Mouse (Mus musculus): Measurements from ENCODE around the gene Zfr. TPM values are rescaled to one million over a fixed set of nuclear protein-coding genes. Genes with fewer than 3 reads are reported as not detected.

Zfr gene
- polyA plus RNA-seq, 1 experiment from 2014 or later: 85.9 TPM

GRCm38 (mm10) chr15:12087634-12088033 is 30.0 kb upstream of the Zfr start:
- H3K4me3 ChIP-seq (replicated peaks; ENCODE audit: low read length): no peak overlapping the region
- H3K9ac ChIP-seq (ENCODE audit: low read length): no peak overlapping the region
- H3K9me3 ChIP-seq (replicated peaks; ENCODE audit: control insufficient read depth, low read length): no peaks in the 10 kb centered on the region
- H3K4me1 ChIP-seq (ENCODE audit: control insufficient read depth, insufficient read depth, low read length): 0 out of 2 replicates have a peak, but pooled peaks cover 3% of the 10 kb centered on the region
- H3K36me3 ChIP-seq (ENCODE audit: control insufficient read depth, insufficient read depth, low read length): no peaks in the 10 kb centered on the region
- no peak overlapping the region for H3K4me2 ChIP-seq (ENCODE audit: low read depth, low read length)
- 61% methylated on average over 5 of the region's 5 CpGs for WGBS
- H3K27ac ChIP-seq (ENCODE audit: low read length): no peak overlapping the region
- no peaks in the 10 kb centered on the region for H3K27me3 ChIP-seq (ENCODE audit: control insufficient read depth, insufficient read depth, low read length)
- no peak for ATAC-seq (ENCODE audit: insufficient read depth, low FRiP score)

GRCm38 (mm10) chr15:12088091-12088490 is 29.5 kb upstream of the Zfr start:
- Histone ChIP-seq H3K36me3 (ENCODE audit: control insufficient read depth, insufficient read depth, low read length) (no peaks in the 10 kb centered on the region), H3K4me1 (ENCODE audit: control insufficient read depth, insufficient read depth, low read length) (0 out of 2 replicates have a peak, but pooled peaks cover 3% of the 10 kb centered on the region), H3K4me2 (ENCODE audit: low read depth, low read length) (no peak overlapping the region), H3K27ac (ENCODE audit: low read length) (no peak overlapping the region), H3K4me3 (replicated peaks; ENCODE audit: low read length) (no peak overlapping the region), H3K9me3 (replicated peaks; ENCODE audit: control insufficient read depth, low read length) (no peaks in the 10 kb centered on the region), H3K9ac (ENCODE audit: low read length) (no peak overlapping the region), H3K27me3 (ENCODE audit: control insufficient read depth, insufficient read depth, low read length) (no peaks in the 10 kb centered on the region)
- ATAC-seq (ENCODE audit: insufficient read depth, low FRiP score): no peak
- WGBS: 84% methylated on average over 10 of the region's 10 CpGs

- no peak for ATAC-seq (ENCODE audit: insufficient read depth, low FRiP score)
- Histone ChIP-seq H3K4me1 (ENCODE audit: control insufficient read depth, insufficient read depth, low read length) (no peaks in the 10 kb centered on the region), H3K36me3 (ENCODE audit: control insufficient read depth, insufficient read depth, low read length) (no peaks in the 10 kb centered on the region), H3K9ac (ENCODE audit: low read length) (no peak overlapping the region), H3K4me3 (replicated peaks; ENCODE audit: low read length) (no peak overlapping the region), H3K4me2 (ENCODE audit: low read depth, low read length) (no peak overlapping the region), H3K27me3 (ENCODE audit: control insufficient read depth, insufficient read depth, low read length) (no peaks in the 10 kb centered on the region), H3K27ac (ENCODE audit: low read length) (no peak overlapping the region), H3K9me3 (replicated peaks; ENCODE audit: control insufficient read depth, low read length) (no peaks in the 10 kb centered on the region)
- WGBS: 72% methylated on average over 7 of the region's 7 CpGs
These were observed 27.5 kb upstream of the Zfr start for GRCm38 (mm10) chr15:12090087-12090486.

GRCm38 (mm10) chr15:12090981-12091669 is 26.5 kb upstream of the Zfr start:
- no peaks in the 10 kb centered on the region for H3K4me1 ChIP-seq (ENCODE audit: control insufficient read depth, insufficient read depth, low read length)
- H3K27ac ChIP-seq (ENCODE audit: low read length): no peak overlapping the region
- 88% methylated on average over 9 of the region's 9 CpGs for WGBS
- H3K4me2 ChIP-seq (ENCODE audit: low read depth, low read length): no peak overlapping the region
- H3K27me3 ChIP-seq (ENCODE audit: control insufficient read depth, insufficient read depth, low read length): no peaks in the 10 kb centered on the region
- no peaks in the 10 kb centered on the region for H3K36me3 ChIP-seq (ENCODE audit: control insufficient read depth, insufficient read depth, low read length)
- H3K9ac ChIP-seq (ENCODE audit: low read length): no peak overlapping the region
- no peak for ATAC-seq (ENCODE audit: insufficient read depth, low FRiP score)
- H3K9me3 ChIP-seq (replicated peaks; ENCODE audit: control insufficient read depth, low read length): no peaks in the 10 kb centered on the region
- H3K4me3 ChIP-seq (replicated peaks; ENCODE audit: low read length): no peak overlapping the region

- ATAC-seq (ENCODE audit: insufficient read depth, low FRiP score): no peak
- Histone ChIP-seq H3K27ac (ENCODE audit: low read length) (no peak overlapping the region), H3K9ac (ENCODE audit: low read length) (no peak overlapping the region), H3K4me3 (replicated peaks; ENCODE audit: low read length) (no peak overlapping the region), H3K4me2 (ENCODE audit: low read depth, low read length) (no peak overlapping the region), H3K27me3 (ENCODE audit: control insufficient read depth, insufficient read depth, low read length) (no peaks in the 10 kb centered on the region), H3K9me3 (replicated peaks; ENCODE audit: control insufficient read depth, low read length) (no peaks in the 10 kb centered on the region), H3K4me1 (ENCODE audit: control insufficient read depth, insufficient read depth, low read length) (no peaks in the 10 kb centered on the region), H3K36me3 (ENCODE audit: control insufficient read depth, insufficient read depth, low read length) (no peaks in the 10 kb centered on the region)
- WGBS: 59% methylated on average over 10 of the region's 10 CpGs
These were observed 25.7 kb upstream of the Zfr start for GRCm38 (mm10) chr15:12091781-12092458.

- WGBS: 81% methylated on average over 25 of the region's 25 CpGs
- Histone ChIP-seq H3K4me2 (ENCODE audit: low read depth, low read length) (no peak overlapping the region), H3K9me3 (replicated peaks; ENCODE audit: control insufficient read depth, low read length) (peaks cover 5% of the 10 kb centered on the region; the same call in 1 of the 2 replicates), H3K36me3 (ENCODE audit: control insufficient read depth, insufficient read depth, low read length) (no peaks in the 10 kb centered on the region), H3K9ac (ENCODE audit: low read length) (no peak overlapping the region), H3K4me1 (ENCODE audit: control insufficient read depth, insufficient read depth, low read length) (no peaks in the 10 kb centered on the region), H3K27ac (ENCODE audit: low read length) (no peak overlapping the region), H3K27me3 (ENCODE audit: control insufficient read depth, insufficient read depth, low read length) (no peaks in the 10 kb centered on the region), H3K4me3 (replicated peaks; ENCODE audit: low read length) (no peak overlapping the region)
- ATAC-seq (ENCODE audit: insufficient read depth, low FRiP score): no peak
These were observed 24.3 kb upstream of the Zfr start for GRCm38 (mm10) chr15:12093026-12093960.

GRCm38 (mm10) chr15:12093961-12094566 is 23.6 kb upstream of the Zfr start:
- Histone ChIP-seq H3K27ac (ENCODE audit: low read length) (no peak overlapping the region), H3K4me1 (ENCODE audit: control insufficient read depth, insufficient read depth, low read length) (no peaks in the 10 kb centered on the region), H3K4me3 (replicated peaks; ENCODE audit: low read length) (no peak overlapping the region), H3K27me3 (ENCODE audit: control insufficient read depth, insufficient read depth, low read length) (no peaks in the 10 kb centered on the region), H3K36me3 (ENCODE audit: control insufficient read depth, insufficient read depth, low read length) (no peaks in the 10 kb centered on the region), H3K9ac (ENCODE audit: low read length) (no peak overlapping the region), H3K9me3 (replicated peaks; ENCODE audit: control insufficient read depth, low read length) (peaks cover 5% of the 10 kb centered on the region; the same call in 1 of the 2 replicates), H3K4me2 (ENCODE audit: low read depth, low read length) (no peak overlapping the region)
- no peak for ATAC-seq (ENCODE audit: insufficient read depth, low FRiP score)
- 92% methylated on average over 4 of the region's 4 CpGs for WGBS

GRCm38 (mm10) chr15:12096447-12096846 is 21.2 kb upstream of the Zfr start:
- Histone ChIP-seq H3K27me3 (ENCODE audit: control insufficient read depth, insufficient read depth, low read length) (no peaks in the 10 kb centered on the region), H3K4me2 (ENCODE audit: low read depth, low read length) (no peak overlapping the region), H3K4me3 (replicated peaks; ENCODE audit: low read length) (no peak overlapping the region), H3K36me3 (ENCODE audit: control insufficient read depth, insufficient read depth, low read length) (no peaks in the 10 kb centered on the region), H3K9ac (ENCODE audit: low read length) (no peak overlapping the region), H3K27ac (ENCODE audit: low read length) (no peak overlapping the region), H3K9me3 (replicated peaks; ENCODE audit: control insufficient read depth, low read length) (peaks cover 5% of the 10 kb centered on the region; the same call in 1 of the 2 replicates), H3K4me1 (ENCODE audit: control insufficient read depth, insufficient read depth, low read length) (no peaks in the 10 kb centered on the region)
- ATAC-seq (ENCODE audit: insufficient read depth, low FRiP score): no peak
- 79% methylated on average over 4 of the region's 4 CpGs for WGBS

All from stomach, embryonic 16.5 days (tissue).